Mouse (Mus musculus): ENCODE data around the gene Klhdc10.

- TF ChIP-seq CTCF (IDR thresholded peaks at IDR 0.05; ENCODE audit: borderline replicate concordance, control insufficient read depth, extremely low read depth, insufficient read depth, low read length, poor library complexity) (no peak), POLR2A (IDR thresholded peaks at IDR 0.05; ENCODE audit: control insufficient read depth, extremely low read depth, insufficient read depth, low read length, poor library complexity) (no peak)
Measured at GRCm38 (mm10) chr6:30391996-30392395, 9.7 kb upstream of the Klhdc10 start.

All from thymus, adult 2 months (tissue).